Mouse (Mus musculus): ENCODE measurements around the gene Atp6v1g2. TPM values are rescaled to one million over a fixed set of nuclear protein-coding genes. Genes with fewer than 3 reads are reported as not detected.

Atp6v1g2 gene
- polyA plus RNA-seq, 1 experiment from 2014 or later, result 3.0 TPM

DNA sequence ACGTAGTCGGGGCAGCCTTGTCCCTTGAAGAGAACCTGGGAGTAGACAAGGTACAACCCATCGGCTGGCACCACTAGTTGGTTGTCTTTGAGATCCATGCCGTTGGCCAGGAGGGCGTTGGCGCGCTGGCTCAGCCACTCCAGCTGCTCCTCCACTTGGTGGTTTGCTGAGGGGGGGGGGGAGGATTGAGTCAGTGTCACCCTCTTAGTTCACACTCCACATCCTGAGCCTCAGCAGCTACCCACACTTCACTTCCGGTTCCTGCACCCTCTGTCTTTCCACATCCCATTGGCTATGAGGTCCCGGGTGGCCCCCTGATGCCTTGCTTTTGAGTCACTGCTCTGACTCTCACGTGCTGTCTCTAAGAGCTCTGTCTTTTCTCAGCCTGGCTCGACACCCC lies 33.1 kb upstream of the Atp6v1g2 start:
- DNase-seq (ENCODE audit: low spot score), result no peak
- TF ChIP-seq CTCF (IDR thresholded peaks at IDR 0.05; ENCODE audit: low read depth), result no peak
- TF ChIP-seq EP300 (optimal IDR thresholded peaks at IDR 0.05), result no peak
- Histone ChIP-seq H3K4me3 (ENCODE audit: low read depth, low read length) (no peak overlapping the region), H3K36me3 (ENCODE audit: control insufficient read depth, insufficient read depth, low read length) (no peaks in the 10 kb centered on the region), H3K27me3 (ENCODE audit: control insufficient read depth, insufficient read depth, low read length) (no peaks in the 10 kb centered on the region; the same call in 1 of the 2 replicates), H3K9ac (ENCODE audit: low read length) (no peak overlapping the region), H3K4me2 (replicated peaks; ENCODE audit: low read depth) (no peak overlapping the region), H3K4me1 (replicated peaks; ENCODE audit: control insufficient read depth, insufficient read depth) (no peaks in the 10 kb centered on the region), H3K9me3 (ENCODE audit: control insufficient read depth, low read length) (no peaks in the 10 kb centered on the region), H3K27ac (replicated peaks) (no peak overlapping the region)
- ATAC-seq (ENCODE audit: low FRiP score, low TSS enrichment), result no peak; the same call in 1 of the 2 replicates
- WGBS, result 82% methylated on average over 11 of the region's 11 CpGs

DNA sequence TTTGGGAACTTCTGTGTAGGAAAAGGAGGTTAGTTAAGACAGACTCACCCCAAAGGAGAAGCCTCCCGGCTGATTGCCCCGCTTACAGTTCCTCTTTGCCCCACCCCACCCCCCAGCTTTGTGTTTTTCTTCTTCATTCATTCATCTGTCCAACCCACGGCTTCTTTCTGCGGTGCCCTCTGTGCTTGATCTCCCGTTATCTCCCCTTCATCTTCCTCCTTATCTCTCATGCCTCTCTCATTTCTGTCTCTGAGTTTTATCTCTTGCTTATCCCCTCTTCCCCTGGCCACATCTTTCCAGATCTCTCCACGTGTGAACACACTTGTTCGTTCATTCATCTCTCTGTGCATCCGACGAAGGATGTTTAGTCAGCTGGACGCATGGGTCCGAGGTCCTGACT lies 32.3 kb upstream of the Atp6v1g2 start:
- no peaks in the 10 kb centered on the region for H3K9me3 ChIP-seq (ENCODE audit: control insufficient read depth, low read length)
- no peaks in the 10 kb centered on the region; the same call in 1 of the 2 replicates for H3K27me3 ChIP-seq (ENCODE audit: control insufficient read depth, insufficient read depth, low read length)
- no peak overlapping the region for H3K4me2 ChIP-seq (replicated peaks; ENCODE audit: low read depth)
- no peak overlapping the region for H3K27ac ChIP-seq (replicated peaks)
- H3K9ac ChIP-seq (ENCODE audit: low read length), result no peak overlapping the region
- no peaks in the 10 kb centered on the region for H3K36me3 ChIP-seq (ENCODE audit: control insufficient read depth, insufficient read depth, low read length)
- 0 out of 2 replicates have a peak overlapping the region, but pooled peaks have one; percentile 8 for H3K4me3 ChIP-seq (ENCODE audit: low read depth, low read length)
- no peaks in the 10 kb centered on the region for H3K4me1 ChIP-seq (replicated peaks; ENCODE audit: control insufficient read depth, insufficient read depth)
- DNase-seq (ENCODE audit: low spot score), result no peak
- ATAC-seq (ENCODE audit: low FRiP score, low TSS enrichment), result no peak
- WGBS, result 59% methylated on average over 11 of the region's 11 CpGs
- TF ChIP-seq CTCF (IDR thresholded peaks at IDR 0.05; ENCODE audit: low read depth), result no peak
- no peak for TF ChIP-seq EP300 (optimal IDR thresholded peaks at IDR 0.05)

DNA sequence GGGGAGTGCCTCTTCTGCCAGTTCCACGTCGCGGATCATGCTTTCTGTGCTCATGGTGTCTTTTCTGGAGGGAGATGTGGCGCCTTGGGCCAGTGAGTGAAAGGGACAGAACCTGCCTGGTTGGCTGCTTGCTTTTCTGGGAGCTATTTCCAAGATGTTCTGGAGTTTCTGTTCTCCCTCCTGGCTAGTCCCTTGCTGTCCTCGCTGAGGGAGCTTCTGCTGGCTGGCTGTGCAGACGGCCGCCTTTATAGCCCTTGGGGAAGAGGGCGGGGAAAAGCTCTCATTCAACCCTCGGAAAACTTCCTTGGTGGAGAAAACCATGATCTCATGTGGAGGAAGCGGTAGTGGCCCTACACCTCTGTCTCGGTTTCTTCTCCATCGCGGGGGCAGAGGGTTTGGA lies 31.7 kb upstream of the Atp6v1g2 start, which contains the start of gene Tnf:
Gene Tnf, minus strand, starts transcription at position 221 of the 400 bp plus-strand sequence.
- WGBS, result 35% methylated on average over 13 of the region's 13 CpGs
- Histone ChIP-seq H3K4me3 (ENCODE audit: low read depth, low read length) (0 out of 2 replicates have a peak within 1 kb of the TSS, but pooled peaks have one; percentile 8), H3K27ac (replicated peaks) (no peak within 1 kb of the TSS), H3K36me3 (ENCODE audit: control insufficient read depth, insufficient read depth, low read length) (no peaks in the 10 kb centered on the region), H3K4me2 (replicated peaks; ENCODE audit: low read depth) (no peak within 1 kb of the TSS), H3K4me1 (replicated peaks; ENCODE audit: control insufficient read depth, insufficient read depth) (no peaks in the 10 kb centered on the region), H3K27me3 (ENCODE audit: control insufficient read depth, insufficient read depth, low read length) (no peaks in the 10 kb centered on the region; the same call in 1 of the 2 replicates), H3K9ac (ENCODE audit: low read length) (no peak within 1 kb of the TSS), H3K9me3 (ENCODE audit: control insufficient read depth, low read length) (no peaks in the 10 kb centered on the region)
- TF ChIP-seq EP300 (optimal IDR thresholded peaks at IDR 0.05), result no peak
- no peak for TF ChIP-seq CTCF (IDR thresholded peaks at IDR 0.05; ENCODE audit: low read depth)
- ATAC-seq (ENCODE audit: low FRiP score, low TSS enrichment), result no peak
- DNase-seq (ENCODE audit: low spot score), result no peak

DNA sequence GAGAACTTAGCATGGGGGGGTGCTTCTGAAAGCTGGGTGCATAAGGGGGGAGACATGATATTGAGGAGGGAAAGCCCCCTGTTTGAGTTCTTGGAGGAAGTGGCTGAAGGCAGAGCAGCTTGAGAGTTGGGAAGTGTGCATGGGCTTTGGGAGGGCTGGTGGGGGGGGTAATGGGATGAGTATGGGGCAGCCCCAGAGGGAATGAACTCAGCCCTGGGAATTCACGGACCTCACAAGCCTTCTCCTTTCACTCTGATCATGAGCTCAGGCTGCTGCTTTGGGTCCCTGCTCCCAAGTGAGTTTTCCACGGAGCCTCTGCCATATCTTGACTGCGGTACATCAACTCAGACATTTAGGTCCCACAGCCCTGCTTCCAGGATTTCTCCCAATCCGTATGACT lies 31.0 kb upstream of the Atp6v1g2 start:
- TF ChIP-seq EP300 (optimal IDR thresholded peaks at IDR 0.05) (no peak), CTCF (IDR thresholded peaks at IDR 0.05; ENCODE audit: low read depth) (no peak)
- Histone ChIP-seq H3K4me2 (replicated peaks; ENCODE audit: low read depth) (no peak overlapping the region), H3K4me1 (replicated peaks; ENCODE audit: control insufficient read depth, insufficient read depth) (no peaks in the 10 kb centered on the region), H3K27me3 (ENCODE audit: control insufficient read depth, insufficient read depth, low read length) (no peaks in the 10 kb centered on the region; the same call in 1 of the 2 replicates), H3K4me3 (ENCODE audit: low read depth, low read length) (no peak overlapping the region), H3K9ac (ENCODE audit: low read length) (no peak overlapping the region), H3K27ac (replicated peaks) (no peak overlapping the region), H3K9me3 (ENCODE audit: control insufficient read depth, low read length) (no peaks in the 10 kb centered on the region), H3K36me3 (ENCODE audit: control insufficient read depth, insufficient read depth, low read length) (no peaks in the 10 kb centered on the region)
- ATAC-seq (ENCODE audit: low FRiP score, low TSS enrichment), result no peak
- DNase-seq (ENCODE audit: low spot score), result no peak
- WGBS, result 66% methylated on average over 4 of the region's 4 CpGs

DNA sequence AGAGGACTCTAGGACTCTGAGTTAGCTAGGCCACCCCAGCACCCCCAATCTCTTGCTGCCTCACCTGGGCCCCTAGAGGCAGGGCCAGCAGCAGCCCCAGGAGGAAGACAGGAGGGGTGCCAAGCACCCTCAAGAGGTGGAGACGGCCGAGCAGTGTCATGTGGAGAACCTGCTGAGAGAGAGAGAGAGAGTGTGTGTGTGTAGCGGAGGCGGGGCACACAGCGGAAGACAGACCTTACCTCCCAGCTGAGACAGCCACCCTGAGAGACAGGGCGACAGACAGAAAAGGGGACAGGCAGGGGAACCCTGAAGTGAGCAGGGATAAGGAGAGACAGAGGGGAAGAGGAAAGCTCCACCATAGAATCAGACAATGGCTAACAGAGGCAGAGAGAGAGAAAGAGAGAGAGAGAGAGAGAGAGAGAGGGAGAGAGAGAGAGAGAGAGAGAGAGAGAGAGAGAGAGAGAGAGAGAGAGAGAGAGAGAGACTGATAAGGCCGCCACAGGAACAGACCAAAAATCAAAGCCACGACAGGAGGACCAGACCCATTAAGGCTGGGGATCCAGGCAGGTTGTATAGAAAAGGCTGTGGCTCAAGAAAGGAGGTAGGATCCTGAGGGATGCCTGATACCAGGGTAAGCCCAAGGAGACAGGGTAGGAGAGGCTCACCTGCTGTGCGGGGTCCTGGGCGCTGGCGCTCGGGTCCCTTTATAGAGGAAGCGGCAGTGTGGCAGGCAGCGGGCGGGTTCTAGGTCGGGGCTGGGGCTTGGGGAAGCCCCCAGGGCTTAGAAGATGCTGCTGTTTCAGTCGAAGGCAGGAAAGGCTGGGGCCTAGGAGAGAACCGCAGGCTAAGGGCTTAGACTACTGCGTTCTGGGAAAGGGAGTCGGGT lies 28.7 kb upstream of the Atp6v1g2 start, which contains the start of gene Lta:
Gene Lta, minus strand, starts transcription at position 858 of the 886 bp plus-strand sequence.
- H3K4me1 ChIP-seq (replicated peaks; ENCODE audit: control insufficient read depth, insufficient read depth), result no peaks in the 10 kb centered on the region
- no peak within 1 kb of the TSS for H3K9ac ChIP-seq (ENCODE audit: low read length)
- H3K9me3 ChIP-seq (ENCODE audit: control insufficient read depth, low read length), result no peaks in the 10 kb centered on the region
- DNase-seq (ENCODE audit: low spot score) (no peak), ATAC-seq (ENCODE audit: low FRiP score, low TSS enrichment) (peak; percentile 14; the same call in 1 of the 2 replicates)
- no peak within 1 kb of the TSS for H3K4me2 ChIP-seq (replicated peaks; ENCODE audit: low read depth)
- no peak within 1 kb of the TSS for H3K4me3 ChIP-seq (ENCODE audit: low read depth, low read length)
- 36% methylated on average over 20 of the region's 20 CpGs for whole genome bisulfite sequencing
- TF ChIP-seq CTCF (IDR thresholded peaks at IDR 0.05; ENCODE audit: low read depth) (no peak), EP300 (optimal IDR thresholded peaks at IDR 0.05) (no peak)
- no peaks in the 10 kb centered on the region for H3K36me3 ChIP-seq (ENCODE audit: control insufficient read depth, insufficient read depth, low read length)
- no peaks in the 10 kb centered on the region; the same call in 1 of the 2 replicates for H3K27me3 ChIP-seq (ENCODE audit: control insufficient read depth, insufficient read depth, low read length)
- no peak within 1 kb of the TSS for H3K27ac ChIP-seq (replicated peaks)

DNA sequence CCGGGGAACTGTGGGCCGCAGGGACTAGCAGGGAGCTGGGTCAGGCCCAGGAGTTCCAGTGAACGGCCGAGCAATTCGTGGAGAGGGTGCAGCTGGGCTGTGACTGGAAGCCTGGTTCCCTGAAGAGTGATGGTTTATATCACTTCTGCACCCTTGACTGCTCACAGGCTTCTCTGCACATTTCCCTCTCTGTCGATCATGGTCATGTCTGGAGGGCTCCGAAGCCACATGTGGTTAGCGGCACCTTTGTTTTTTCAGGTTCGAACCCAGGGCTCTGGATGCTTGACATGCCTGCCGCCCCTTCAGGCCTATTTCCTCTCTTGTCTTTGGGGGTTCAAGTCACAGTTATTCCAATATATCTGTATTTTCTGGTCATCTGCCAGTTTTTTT lies 28.1 kb upstream of the Atp6v1g2 start:
- DNase-seq (ENCODE audit: low spot score) (no peak), ATAC-seq (ENCODE audit: low FRiP score, low TSS enrichment) (peak; percentile 33; the same call in 1 of the 2 replicates)

More for the DNA sequence above, 28.1 kb upstream of the Atp6v1g2 start:
- H3K27ac ChIP-seq (replicated peaks), result no peak overlapping the region
- no peaks in the 10 kb centered on the region for H3K4me1 ChIP-seq (replicated peaks; ENCODE audit: control insufficient read depth, insufficient read depth)
- H3K9me3 ChIP-seq (ENCODE audit: control insufficient read depth, low read length), result no peaks in the 10 kb centered on the region
- H3K4me3 ChIP-seq (ENCODE audit: low read depth, low read length), result no peak overlapping the region
- H3K27me3 ChIP-seq (ENCODE audit: control insufficient read depth, insufficient read depth, low read length), result no peaks in the 10 kb centered on the region; the same call in 1 of the 2 replicates
- H3K9ac ChIP-seq (ENCODE audit: low read length), result no peak overlapping the region
- no peak for TF ChIP-seq CTCF (IDR thresholded peaks at IDR 0.05; ENCODE audit: low read depth)
- TF ChIP-seq EP300 (optimal IDR thresholded peaks at IDR 0.05), result no peak
- 54% methylated on average over 10 of the region's 10 CpGs for WGBS
- no peak overlapping the region for H3K4me2 ChIP-seq (replicated peaks; ENCODE audit: low read depth)
- H3K36me3 ChIP-seq (ENCODE audit: control insufficient read depth, insufficient read depth, low read length), result no peaks in the 10 kb centered on the region

Data from stomach, postnatal 0 days (tissue).